Mouse (Mus musculus): Measurements from ENCODE around the gene Timm8a2.

Timm8a2 gene

GRCm38 (mm10) chr14:122034451-122034850, at the start of gene Timm8a2:
Gene Timm8a2 (plus strand): TSS chr14:122034674.
- no peak for DNase-seq

DNA sequence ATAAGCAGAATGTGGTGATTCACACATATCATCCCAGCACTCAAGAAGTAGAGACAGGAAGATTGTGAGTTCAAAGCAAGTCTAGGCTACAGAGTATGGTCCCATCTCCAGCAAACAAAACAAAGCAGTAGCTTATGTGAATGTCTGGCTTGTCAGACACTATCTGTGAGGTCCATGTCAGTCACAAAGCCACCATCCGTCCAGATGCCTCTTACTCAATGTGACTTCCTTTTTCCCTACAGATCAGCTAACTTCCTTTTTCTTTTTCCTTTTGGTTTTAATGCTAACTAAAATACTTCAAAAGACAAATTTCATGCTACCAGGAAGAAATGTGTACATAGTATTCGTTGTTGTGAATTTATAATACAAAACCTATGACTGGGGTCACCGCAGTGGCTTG, 49.0 kb upstream of the Timm8a2 start:
- no peak for DNase-seq

DNA sequence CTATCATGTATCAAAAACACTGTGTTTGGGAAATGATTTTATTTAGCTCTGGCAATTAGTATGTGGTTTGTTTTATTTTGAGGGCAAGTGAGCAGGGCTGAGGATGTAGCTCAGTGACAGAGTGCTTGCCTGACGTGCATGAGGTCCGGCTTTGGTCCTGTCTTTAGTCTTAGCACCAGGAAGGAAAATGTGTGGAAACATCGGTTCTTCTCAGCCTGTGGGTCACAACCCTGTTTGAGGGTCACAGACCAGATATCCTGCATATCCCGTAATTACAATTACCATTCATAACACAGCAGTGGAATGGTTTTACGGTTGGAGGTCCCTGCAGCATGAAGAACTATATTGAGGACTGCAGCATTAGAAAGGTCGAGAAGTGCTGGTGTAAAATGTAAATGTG, 48.4 kb upstream of the Timm8a2 start:
- no peak for DNase-seq

GRCm38 (mm10) chr14:121987287-121987686, 47.2 kb upstream of the Timm8a2 start:
- no peak for DNase-seq

- no peak for DNase-seq
Observed at GRCm38 (mm10) chr14:121987691-121988090, 46.8 kb upstream of the Timm8a2 start.

DNA sequence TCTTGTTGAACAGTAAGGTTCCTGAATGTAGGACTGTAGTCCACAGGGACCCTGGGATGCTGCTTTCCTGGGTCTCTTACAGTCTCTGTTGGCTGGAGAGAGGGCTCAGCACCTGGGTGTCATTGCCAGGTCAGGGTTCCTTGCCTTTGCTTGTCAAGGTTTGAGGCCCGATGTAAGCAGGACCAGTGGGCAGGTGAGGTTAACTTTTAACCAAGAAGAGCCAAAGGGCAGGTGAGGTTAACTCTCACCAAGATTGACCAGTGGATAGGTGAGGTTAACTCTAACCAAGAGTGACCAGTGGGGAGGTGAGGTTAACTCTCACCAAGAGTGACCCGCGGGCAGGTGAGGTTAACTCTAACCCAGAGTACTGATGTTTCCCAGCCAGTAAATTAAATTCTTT, 45.1 kb upstream of the Timm8a2 start:
- no peak for DNase-seq

DNA sequence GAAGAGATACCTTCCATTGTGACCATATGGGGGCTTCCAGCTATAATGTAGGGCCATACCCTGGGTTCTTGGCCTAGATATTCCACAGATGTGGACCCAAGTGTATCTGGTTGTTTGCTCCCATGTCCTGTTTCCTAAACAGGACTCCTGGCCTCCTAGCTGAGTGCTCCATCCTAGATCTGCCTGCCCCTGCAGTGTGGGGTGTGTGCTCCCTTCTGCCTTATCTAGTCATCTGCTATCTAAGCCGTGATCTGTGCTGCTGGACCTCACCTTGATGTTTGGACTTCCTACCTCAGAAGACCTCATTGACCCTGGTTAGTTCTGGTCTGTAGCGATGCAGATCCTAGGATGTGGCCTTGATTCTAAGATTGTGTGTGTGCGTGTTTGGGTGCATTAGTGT, 44.6 kb upstream of the Timm8a2 start:
- no peak for DNase-seq

GRCm38 (mm10) chr14:121990897-121991296, 43.6 kb upstream of the Timm8a2 start:
- no peak for DNase-seq

DNA sequence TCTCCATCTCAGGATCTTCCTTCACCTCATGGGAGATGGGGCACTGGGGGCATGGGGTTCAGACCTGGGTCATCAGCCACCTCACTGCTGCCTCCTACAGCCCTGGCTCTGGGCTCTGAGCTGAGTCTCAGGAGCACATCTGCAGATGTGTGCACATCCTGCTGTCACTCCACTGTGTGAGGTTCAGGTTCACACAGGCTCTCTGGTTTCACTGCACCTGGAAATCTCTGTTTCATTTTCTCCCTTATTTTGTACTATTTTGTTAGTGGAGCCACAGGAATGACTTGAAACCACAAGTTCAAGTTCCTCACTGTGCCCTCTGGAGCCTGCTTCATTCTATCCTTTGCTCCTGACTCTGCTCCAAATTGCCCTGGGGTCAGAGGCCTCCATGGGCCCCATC, 42.6 kb upstream of the Timm8a2 start:
- DNase-seq, result no peak

- DNase-seq, result no peak
Observed at GRCm38 (mm10) chr14:121992395-121993280, 41.8 kb upstream of the Timm8a2 start.

DNA sequence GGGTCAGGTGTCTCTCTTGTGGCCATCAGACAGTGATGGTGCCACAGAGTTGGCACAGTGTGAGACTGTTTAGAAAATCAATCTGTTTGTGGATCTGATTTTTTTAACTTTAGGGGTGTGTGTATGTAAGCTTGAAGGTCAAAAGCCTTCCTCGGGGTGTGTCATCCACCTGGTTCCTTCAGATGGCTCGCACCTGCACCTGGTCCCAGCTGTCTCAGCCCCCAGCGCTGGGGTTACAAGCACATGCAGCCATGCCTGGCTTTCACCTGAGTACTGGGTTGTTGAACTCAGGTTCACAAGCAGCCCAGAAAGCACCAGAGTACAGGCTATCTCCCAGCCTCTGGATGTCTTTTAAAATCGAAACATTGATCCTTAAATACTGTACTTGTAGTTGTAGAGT, 40.9 kb upstream of the Timm8a2 start:
- DNase-seq, result no peak

- no peak for DNase-seq
Observed at GRCm38 (mm10) chr14:121994171-121994700, 40.2 kb upstream of the Timm8a2 start.

- DNase-seq, result no peak
Observed at GRCm38 (mm10) chr14:121994846-121995556, 39.5 kb upstream of the Timm8a2 start.

DNA sequence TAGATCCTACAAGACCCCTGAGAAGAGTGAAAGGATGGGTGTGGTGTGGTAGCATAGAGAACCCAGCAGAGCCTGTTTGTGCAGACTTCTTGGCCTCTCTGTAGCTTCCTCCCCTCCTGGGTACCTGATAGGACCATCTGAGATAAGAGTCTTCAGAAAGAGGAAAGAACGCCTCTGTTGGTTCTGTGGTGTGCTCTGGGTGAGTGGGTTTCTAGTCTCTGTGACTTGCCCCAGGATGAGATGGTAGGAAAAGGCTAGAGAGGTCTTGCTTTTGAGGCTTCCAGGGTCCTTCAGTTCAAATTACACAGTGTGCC, 39.0 kb upstream of the Timm8a2 start:
- no peak for DNase-seq

GRCm38 (mm10) chr14:121996786-121997185, 37.7 kb upstream of the Timm8a2 start:
- peak; percentile 76 for DNase-seq

DNA sequence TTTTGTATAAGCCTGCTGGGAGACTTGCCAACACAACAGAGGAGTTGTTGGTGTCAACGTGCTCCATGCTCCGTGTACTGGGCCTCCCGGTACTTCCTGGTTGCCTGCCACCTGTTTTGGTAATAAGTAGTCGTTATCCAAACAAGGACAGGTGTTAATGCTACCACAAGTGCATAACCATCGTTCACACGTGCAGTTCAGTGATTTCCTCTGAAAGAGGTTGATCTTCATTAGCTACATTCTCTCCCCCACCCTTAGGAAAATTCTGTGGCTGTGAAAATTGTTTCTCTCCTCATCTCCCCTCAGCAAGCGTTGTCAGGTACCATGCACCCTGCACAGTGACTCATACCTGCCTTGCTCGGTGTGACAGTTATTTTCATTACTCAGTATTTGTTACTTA, 35.0 kb upstream of the Timm8a2 start:
- DNase-seq, result no peak

GRCm38 (mm10) chr14:122000346-122001105, 33.9 kb upstream of the Timm8a2 start:
- no peak for DNase-seq

DNA sequence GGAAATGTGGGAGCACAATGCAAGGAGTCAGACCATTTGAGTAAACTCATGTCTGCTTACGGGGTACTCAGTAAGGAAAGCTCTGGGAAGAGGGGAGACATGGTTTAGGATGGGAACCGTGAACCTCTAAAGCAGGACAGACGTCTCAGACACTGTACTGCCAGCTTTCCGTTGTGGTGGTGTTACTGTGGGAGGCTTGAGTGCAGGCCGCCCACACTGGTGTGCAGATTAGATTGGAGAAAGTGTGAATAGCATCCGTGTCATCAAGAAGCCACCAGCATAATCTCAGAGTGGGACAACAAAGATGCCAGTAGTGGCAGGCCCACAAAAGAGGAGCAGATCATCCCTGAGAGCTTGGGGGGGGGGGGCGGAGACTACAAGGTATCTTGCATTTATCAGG, 32.2 kb upstream of the Timm8a2 start:
- DNase-seq, result no peak

GRCm38 (mm10) chr14:122003812-122004211, 30.7 kb upstream of the Timm8a2 start:
- no peak for DNase-seq

DNA sequence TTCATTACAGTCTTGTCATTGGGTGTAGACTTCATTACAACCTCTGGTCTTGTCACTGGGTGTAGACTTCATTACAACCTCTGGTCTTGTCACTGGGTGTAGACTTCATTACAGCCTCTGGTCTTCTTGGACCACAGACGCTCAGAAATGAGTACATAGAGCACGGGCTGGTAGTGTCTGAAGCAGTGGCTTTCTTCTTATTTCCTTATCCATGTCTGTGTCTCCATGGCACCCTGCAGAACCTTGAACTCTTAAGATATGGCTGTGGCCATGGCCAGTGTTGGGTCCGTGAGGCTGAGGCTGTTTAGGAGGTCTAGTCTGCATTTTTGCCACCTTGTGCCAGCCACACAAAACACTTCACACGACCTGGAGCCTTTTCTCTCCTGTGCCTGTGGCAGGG, 26.2 kb upstream of the Timm8a2 start:
- DNase-seq, result no peak

DNA sequence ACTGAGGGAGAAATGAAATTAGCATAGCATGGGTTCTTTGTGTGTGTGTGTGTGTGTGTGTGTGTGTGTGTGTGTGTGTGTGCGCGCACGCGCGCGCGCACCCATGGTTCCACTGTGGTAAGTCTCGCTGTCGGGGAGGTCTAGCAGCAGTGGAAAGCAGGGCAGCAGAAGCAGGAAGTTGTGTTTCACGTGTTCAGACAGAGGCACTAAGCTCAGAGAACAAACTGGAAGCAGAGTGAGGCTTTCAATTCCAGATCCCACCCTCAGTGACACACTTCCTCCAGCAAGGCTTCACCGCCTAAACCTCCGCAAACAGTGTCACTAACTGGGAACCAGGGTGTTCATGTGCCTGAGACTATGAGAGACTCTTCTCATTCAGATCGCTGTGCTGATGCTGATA, 25.0 kb upstream of the Timm8a2 start:
- no peak for DNase-seq

DNA sequence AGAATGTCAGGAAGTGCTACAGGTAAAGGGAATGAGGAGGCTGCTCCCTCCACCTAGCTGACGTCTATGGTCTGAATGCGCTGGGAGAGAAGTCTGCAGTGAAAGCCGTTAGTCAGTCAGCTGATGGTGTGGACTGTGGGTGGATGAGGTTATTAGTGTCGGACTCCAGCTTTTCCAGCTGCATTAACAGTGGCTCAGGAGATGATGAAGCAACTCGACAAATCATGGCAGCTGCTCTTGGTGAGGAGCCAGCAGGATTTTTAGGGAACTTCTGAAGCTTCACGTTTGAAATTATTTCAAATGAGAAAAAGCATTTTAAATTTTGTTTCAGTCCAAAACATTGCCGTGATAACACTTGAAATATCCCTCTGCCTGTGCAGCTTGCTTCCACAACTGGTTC, 24.2 kb upstream of the Timm8a2 start:
- DNase-seq, result peak; percentile 24

- no peak for DNase-seq
Observed at GRCm38 (mm10) chr14:122011768-122012167, 22.7 kb upstream of the Timm8a2 start.
